Mouse (Mus musculus) embryonic facial prominence, embryonic 13.5 days (tissue): Measurements from ENCODE around the gene Zswim7. TPM values are rescaled to one million over a fixed set of nuclear protein-coding genes. Genes with fewer than 3 reads are reported as not detected.
"Not testable (repeated sequence)": the region's sequence is repeated elsewhere in the genome, so short reads cannot be mapped to it uniquely, and the experiment has no call there.

ENCODE experiments used
- ATAC-seq: fragments of 200-750 bp; cut with Nextera tagmentation; 2 replicates; pipeline ENCODE4 v1.8.0; 2017; ENCODE audit warnings: low read depth; ENCODE audit not compliant: insufficient number of reproducible peaks, insufficient read depth, low FRiP score, low TSS enrichment
- H3K27ac ChIP-seq: fragments of 300-500 bp; sonication (generic); 2 replicates; pipeline ENCODE4 v1.5.1; 2015; ENCODE audit warnings: moderate library complexity, mild to moderate bottlenecking, inconsistent platforms
- H3K27me3 ChIP-seq: fragments of 300-500 bp; sonication (generic); 2 replicates; pipeline ENCODE4 v1.6.1; 2015; ENCODE audit warnings: mild to moderate bottlenecking, inconsistent platforms
- H3K36me3 ChIP-seq: fragments of 300-500 bp; sonication (generic); 2 replicates; pipeline ENCODE4 v1.6.1; 2015; ENCODE audit warnings: mild to moderate bottlenecking, inconsistent platforms
- H3K4me1 ChIP-seq: fragments of 300-500 bp; sonication (generic); 2 replicates; pipeline ENCODE4 v1.6.1; 2015; ENCODE audit warnings: inconsistent platforms
- H3K4me2 ChIP-seq: fragments of 300-500 bp; sonication (generic); 2 replicates; pipeline ENCODE4 v1.6.1; 2015; ENCODE audit warnings: moderate library complexity, mild to moderate bottlenecking, inconsistent platforms
- H3K4me3 ChIP-seq: fragments of 300-500 bp; sonication (generic); 2 replicates; pipeline ENCODE4 v1.5.1; 2015; ENCODE audit warnings: mild to moderate bottlenecking, inconsistent platforms
- H3K9ac ChIP-seq: fragments of 300-500 bp; sonication (generic); 2 replicates; pipeline ENCODE4 v1.6.1; 2015; ENCODE audit warnings: mild to moderate bottlenecking, inconsistent platforms
- H3K9me3 ChIP-seq: fragments of 300-500 bp; sonication (generic); 2 replicates; pipeline ENCODE4 v1.6.1; 2016; ENCODE audit warnings: inconsistent platforms
- WGBS: fragments of 180-500 bp; shearing (Covaris S2); methylation state at CpG from one replicate; pipeline ENCODE4 v1.1.7; 2015; ENCODE audit warnings: mixed read lengths; 5-methylcytosine and 5-hydroxymethylcytosine counted together
- polyA plus RNA-seq: library from polyadenylated mRNA; unstranded; fragments of >200 nt; fragmentation: Nextera tagmentation; extraction: Ambion mirVana; gene quantifications from 2 replicates; pipeline ENCODE4 v1.2.1, GENCODE M21; 2015

Zswim7 gene
- 27.0 and 29.9 TPM in 2 replicates for polyA plus RNA-seq

GRCm38 (mm10) chr11:62280675-62281600 lies at the start of gene Zswim7, which contains the start of gene Ttc19:
Gene Zswim7, minus strand, starts transcription at chr11:62281375.
Gene Ttc19, plus strand, starts transcription at chr11:62281473.
- H3K36me3 ChIP-seq: peaks cover 25% of the 10 kb centered on the region
- peak within 1 kb of the TSS; percentile 90 for H3K27ac ChIP-seq
- H3K4me1 ChIP-seq: 0 out of 2 replicates have a peak, but pooled peaks cover 11% of the 10 kb centered on the region
- peak within 1 kb of the TSS; percentile 79 for H3K4me2 ChIP-seq
- H3K27me3 ChIP-seq: no peaks in the 10 kb centered on the region
- peak within 1 kb of the TSS; percentile 96 for H3K4me3 ChIP-seq
- no peaks in the 10 kb centered on the region for H3K9me3 ChIP-seq
- ATAC-seq: peak; percentile 95
- WGBS: under 1% methylated on average over 68 of the region's 68 CpGs
- peak within 1 kb of the TSS; percentile 86 for H3K9ac ChIP-seq

- Histone ChIP-seq H3K4me2 (no peak overlapping the region), H3K9me3 (no peaks in the 10 kb centered on the region), H3K27ac (no peak overlapping the region), H3K4me1 (no peaks in the 10 kb centered on the region), H3K4me3 (no peak overlapping the region), H3K9ac (no peak overlapping the region), H3K36me3 (peaks cover 91% of the 10 kb centered on the region), H3K27me3 (no peaks in the 10 kb centered on the region)
- ATAC-seq: no peak
- WGBS: 92% methylated on average over 3 of the region's 3 CpGs
These were observed 42.5 kb upstream of the Zswim7 start for GRCm38 (mm10) chr11:62323659-62324058.

GRCm38 (mm10) chr11:62320097-62320496 lies 38.9 kb upstream of the Zswim7 start:
- peaks cover 91% of the 10 kb centered on the region for H3K36me3 ChIP-seq
- WGBS: 92% methylated on average over 3 of the region's 3 CpGs

GRCm38 (mm10) chr11:62317746-62318145 lies 36.6 kb upstream of the Zswim7 start:
- no peak for ATAC-seq
- no peaks in the 10 kb centered on the region for H3K9me3 ChIP-seq
- H3K9ac ChIP-seq: no peak overlapping the region
- no peaks in the 10 kb centered on the region for H3K4me1 ChIP-seq
- no peak overlapping the region for H3K4me2 ChIP-seq
- H3K36me3 ChIP-seq: peaks cover 93% of the 10 kb centered on the region
- no peak overlapping the region for H3K4me3 ChIP-seq
- no peak overlapping the region for H3K27ac ChIP-seq
- WGBS: 92% methylated on average over 11 of the region's 11 CpGs
- no peaks in the 10 kb centered on the region for H3K27me3 ChIP-seq

More at GRCm38 (mm10) chr11:62320097-62320496, 38.9 kb upstream of the Zswim7 start:
- ATAC-seq: no peak
- no peaks in the 10 kb centered on the region for H3K27me3 ChIP-seq
- H3K4me1 ChIP-seq: no peaks in the 10 kb centered on the region
- H3K4me2 ChIP-seq: no peak overlapping the region
- no peak overlapping the region for H3K9ac ChIP-seq
- H3K27ac ChIP-seq: no peak overlapping the region
- H3K9me3 ChIP-seq: no peaks in the 10 kb centered on the region
- no peak overlapping the region for H3K4me3 ChIP-seq

GRCm38 (mm10) chr11:62314984-62315383 lies 33.8 kb upstream of the Zswim7 start:
- no peak for ATAC-seq
- no peak overlapping the region for H3K4me3 ChIP-seq
- no peak overlapping the region for H3K9ac ChIP-seq
- no peaks in the 10 kb centered on the region for H3K4me1 ChIP-seq
- peaks cover 85% of the 10 kb centered on the region for H3K36me3 ChIP-seq
- H3K27ac ChIP-seq: no peak overlapping the region
- WGBS: 89% methylated on average over 5 of the region's 5 CpGs
- no peaks in the 10 kb centered on the region for H3K27me3 ChIP-seq
- H3K4me2 ChIP-seq: no peak overlapping the region
- no peaks in the 10 kb centered on the region for H3K9me3 ChIP-seq

- H3K9ac ChIP-seq: no peak overlapping the region
- H3K36me3 ChIP-seq: peaks cover 59% of the 10 kb centered on the region
- no peak overlapping the region for H3K4me3 ChIP-seq
- H3K27me3 ChIP-seq: no peaks in the 10 kb centered on the region
- no peak overlapping the region for H3K4me2 ChIP-seq
- H3K9me3 ChIP-seq: no peaks in the 10 kb centered on the region
- H3K4me1 ChIP-seq: no peaks in the 10 kb centered on the region
- WGBS: 91% methylated on average over 2 of the region's 2 CpGs
- no peak overlapping the region for H3K27ac ChIP-seq
- no peak for ATAC-seq
These were observed 28.1 kb upstream of the Zswim7 start for GRCm38 (mm10) chr11:62309296-62309695.

GRCm38 (mm10) chr11:62305866-62306265 lies 24.7 kb upstream of the Zswim7 start:
- Histone ChIP-seq H3K36me3 (peaks cover 40% of the 10 kb centered on the region), H3K9ac (no peak overlapping the region), H3K4me2 (no peak overlapping the region), H3K27me3 (no peaks in the 10 kb centered on the region), H3K9me3 (no peaks in the 10 kb centered on the region), H3K27ac (no peak overlapping the region), H3K4me3 (no peak overlapping the region), H3K4me1 (no peaks in the 10 kb centered on the region)
- no peak for ATAC-seq
- WGBS: 99% methylated on average over 2 of the region's 2 CpGs

- Histone ChIP-seq H3K4me3 (no peak overlapping the region), H3K27me3 (no peaks in the 10 kb centered on the region), H3K4me2 (no peak overlapping the region), H3K36me3 (peaks cover 46% of the 10 kb centered on the region), H3K9ac (no peak overlapping the region), H3K4me1 (no peaks in the 10 kb centered on the region), H3K9me3 (no peaks in the 10 kb centered on the region), H3K27ac (no peak overlapping the region)
- 84% methylated on average over 6 of the region's 6 CpGs for WGBS
- ATAC-seq: no peak
These were observed 17.7 kb upstream of the Zswim7 start for GRCm38 (mm10) chr11:62298883-62299282.

- no peak for ATAC-seq
- Histone ChIP-seq H3K9ac (no peak overlapping the region), H3K27ac (no peak overlapping the region), H3K27me3 (no peaks in the 10 kb centered on the region), H3K4me1 (no peaks in the 10 kb centered on the region), H3K36me3 (peaks cover 77% of the 10 kb centered on the region), H3K4me3 (no peak overlapping the region), H3K4me2 (no peak overlapping the region), H3K9me3 (no peaks in the 10 kb centered on the region)
- WGBS: 84% methylated on average over 2 of the region's 2 CpGs
These were observed 12.9 kb upstream of the Zswim7 start for GRCm38 (mm10) chr11:62294121-62294520.

- WGBS: 86% methylated on average over 1 of the region's 1 CpGs
- no peaks in the 10 kb centered on the region for H3K4me1 ChIP-seq
- no peak overlapping the region for H3K9ac ChIP-seq
- no peaks in the 10 kb centered on the region for H3K27me3 ChIP-seq
- H3K36me3 ChIP-seq: peaks cover 83% of the 10 kb centered on the region
- H3K4me2 ChIP-seq: no peak overlapping the region
- no peak overlapping the region for H3K27ac ChIP-seq
- no peak overlapping the region for H3K4me3 ChIP-seq
- no peak for ATAC-seq
- H3K9me3 ChIP-seq: no peaks in the 10 kb centered on the region
These were observed 6.5 kb upstream of the Zswim7 start for GRCm38 (mm10) chr11:62287700-62288099.

- Histone ChIP-seq H3K4me3 (no peak overlapping the region), H3K27ac (no peak overlapping the region), H3K4me1 (0 out of 2 replicates have a peak, but pooled peaks cover 11% of the 10 kb centered on the region), H3K27me3 (no peaks in the 10 kb centered on the region), H3K4me2 (no peak overlapping the region), H3K36me3 (peaks cover 60% of the 10 kb centered on the region), H3K9ac (no peak overlapping the region), H3K9me3 (no peaks in the 10 kb centered on the region)
- 74% methylated on average over 8 of the region's 8 CpGs for WGBS
- ATAC-seq: no peak
These were observed 3.8 kb upstream of the Zswim7 start for GRCm38 (mm10) chr11:62285020-62285419.

GRCm38 (mm10) chr11:62284020-62284419 lies 2.8 kb upstream of the Zswim7 start:
- WGBS: 48% methylated on average over 3 of the region's 3 CpGs

More at GRCm38 (mm10) chr11:62284020-62284419, 2.8 kb upstream of the Zswim7 start:
- H3K27me3 ChIP-seq, H3K27ac ChIP-seq, H3K4me3 ChIP-seq, H3K9ac ChIP-seq, ATAC-seq, H3K4me2 ChIP-seq, H3K9me3 ChIP-seq: not testable (repeated sequence)
- Histone ChIP-seq H3K4me1 (0 out of 2 replicates have a peak, but pooled peaks cover 11% of the 10 kb centered on the region), H3K36me3 (peaks cover 53% of the 10 kb centered on the region)
